Mouse (Mus musculus): Measurements from ENCODE around the gene Slc22a18. TPM values are rescaled to one million over a fixed set of nuclear protein-coding genes. Genes with fewer than 3 reads are reported as not detected.

Slc22a18 gene
- total and polyA plus RNA-seq, 3 experiments: 0.48 to 2.0 (median 0.76) TPM

DNA sequence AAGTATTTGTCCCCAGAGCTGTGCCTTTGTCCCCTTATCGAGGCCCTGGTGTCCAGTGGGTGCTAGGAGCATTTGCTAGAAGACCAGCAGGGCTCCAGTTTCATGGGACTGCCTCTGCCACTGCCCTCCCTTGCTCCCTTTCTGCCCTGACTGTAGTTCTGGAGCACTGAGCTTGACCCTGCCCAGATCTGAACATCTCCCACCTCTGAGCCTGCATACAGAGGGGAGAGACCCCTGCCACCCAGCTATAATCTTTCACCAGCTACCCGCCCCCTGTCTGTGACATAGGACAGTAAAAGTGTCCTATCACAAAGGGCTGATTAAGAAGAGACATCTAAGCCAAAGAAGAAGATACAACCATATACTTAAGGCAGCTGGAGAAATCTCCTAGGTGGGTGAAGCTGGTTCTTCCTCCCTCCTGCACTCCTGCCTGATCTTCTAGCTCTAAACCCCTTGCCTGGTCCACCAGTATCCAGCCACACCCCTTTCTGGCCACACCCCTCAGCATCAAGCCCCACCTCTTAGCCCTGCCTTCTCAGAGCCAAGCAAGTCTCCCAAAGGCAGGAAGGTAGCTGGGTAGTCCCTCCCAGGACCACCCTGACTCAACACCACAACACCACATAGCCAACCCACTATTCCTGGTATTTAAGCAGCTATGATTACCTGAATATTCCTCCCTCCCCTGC, 44.6 kb upstream of the Slc22a18 start:
- DNase-seq (ENCODE audit: extremely low read depth): no peak
- no peak for TF ChIP-seq ZNF384 (IDR thresholded peaks at IDR 0.05; ENCODE audit: low read depth, low read length)
- TF ChIP-seq MEF2A (IDR thresholded peaks at IDR 0.05; ENCODE audit: borderline replicate concordance, low read depth, low read length): no peak
- no peak for TF ChIP-seq RAD21 (IDR thresholded peaks at IDR 0.05; ENCODE audit: low read depth, low read length)
- no peak for TF ChIP-seq NRF1 (IDR thresholded peaks at IDR 0.05; ENCODE audit: low read depth, low read length)
- TF ChIP-seq KAT2A (IDR thresholded peaks at IDR 0.05; ENCODE audit: insufficient replicate concordance, low read length): no peak
- TF ChIP-seq ELF1 (IDR thresholded peaks at IDR 0.05; ENCODE audit: low read depth, low read length): no peak
- no peak for TF ChIP-seq IRF4 (IDR thresholded peaks at IDR 0.05; ENCODE audit: low read depth, low read length)
- TF ChIP-seq JUN (IDR thresholded peaks at IDR 0.05; ENCODE audit: insufficient read depth, low read depth, low read length): no peak
- TF ChIP-seq PAX5 (IDR thresholded peaks at IDR 0.05; ENCODE audit: low read length): no peak
- Histone ChIP-seq H3K9me3 (replicated peaks; ENCODE audit: low read length) (no peaks in the 10 kb centered on the region), H3K4me2 (ENCODE audit: insufficient read depth, low read depth, poor library complexity, severe bottlenecking) (no peak overlapping the region), H3K27me3 (replicated peaks) (peaks cover 91% of the 10 kb centered on the region), H3K36me3 (replicated peaks in 1 of 2; ENCODE audit: control insufficient read depth in 1 of 2, insufficient read depth in 1 of 2, low read length in 1 of 2) (no peaks in the 10 kb centered on the region), H3K9ac (ENCODE audit: insufficient read depth, low read depth) (no peak overlapping the region), H3K27ac (ENCODE audit: insufficient read depth, low read depth) (no peak overlapping the region), H3K4me3 (replicated peaks in 1 of 3; ENCODE audit: low read depth in 2 of 3, low read length in 2 of 3, poor library complexity in 1 of 3) (no peak overlapping the region), H3K79me2 (replicated peaks; ENCODE audit: control insufficient read depth, extremely low read depth, insufficient read depth, poor library complexity, severe bottlenecking) (no peaks in the 10 kb centered on the region), H3K4me1 (ENCODE audit: control insufficient read depth in 1 of 2, insufficient read depth in 2 of 2) (no peaks in the 10 kb centered on the region)
- dilution Hi-C loops (cut with MboI; ENCODE audit: extremely low pct_ligation_motif_present, extremely low pct_unique_long_range_greater_than_20kb, low sequenced_read_pairs): no loop called here
- in situ Hi-C loops (cut with MboI; ENCODE audit: low pct_ligation_motif_present, low pct_unique_long_range_greater_than_20kb, low sequenced_read_pairs): no loop called here

- no peak for DNase-seq (ENCODE audit: extremely low read depth)
- dilution Hi-C loops (cut with MboI; ENCODE audit: extremely low pct_ligation_motif_present, extremely low pct_unique_long_range_greater_than_20kb, low sequenced_read_pairs) (no loop called here), in situ Hi-C loops (cut with MboI; ENCODE audit: low pct_ligation_motif_present, low pct_unique_long_range_greater_than_20kb, low sequenced_read_pairs) (no loop called here)
- H3K27ac ChIP-seq (ENCODE audit: insufficient read depth, low read depth): no peak overlapping the region
- no peaks in the 10 kb centered on the region for H3K36me3 ChIP-seq (replicated peaks in 1 of 2; ENCODE audit: control insufficient read depth in 1 of 2, insufficient read depth in 1 of 2, low read length in 1 of 2)
- H3K4me3 ChIP-seq (replicated peaks in 1 of 3; ENCODE audit: low read depth in 2 of 3, low read length in 2 of 3, poor library complexity in 1 of 3): no peak overlapping the region
- no peak for TF ChIP-seq PAX5 (IDR thresholded peaks at IDR 0.05; ENCODE audit: low read length)
- TF ChIP-seq RAD21 (IDR thresholded peaks at IDR 0.05; ENCODE audit: low read depth, low read length): no peak
- no peak for TF ChIP-seq USF2 (conservative IDR thresholded peaks at IDR 0.05; ENCODE audit: low read depth, low read length)
- TF ChIP-seq SIN3A (IDR thresholded peaks at IDR 0.05; ENCODE audit: low read length): no peak
- no peak for TF ChIP-seq BHLHE40 (IDR thresholded peaks at IDR 0.05; ENCODE audit: low read depth, low read length)
- TF ChIP-seq ELF1 (IDR thresholded peaks at IDR 0.05; ENCODE audit: low read depth, low read length): no peak
- TF ChIP-seq UBTF (IDR thresholded peaks at IDR 0.05; ENCODE audit: low read depth, low read length): no peak
- no peak for TF ChIP-seq E2F4 (IDR thresholded peaks at IDR 0.05; ENCODE audit: insufficient replicate concordance, low read depth, low read length)
- TF ChIP-seq NELFE (IDR thresholded peaks at IDR 0.05; ENCODE audit: low read depth, low read length): no peak
- TF ChIP-seq SMC3 (IDR thresholded peaks at IDR 0.05; ENCODE audit: low read depth, low read length): no peak
- no peak for TF ChIP-seq USF1 (IDR thresholded peaks at IDR 0.05; ENCODE audit: low read depth, low read length)
- TF ChIP-seq JUND (conservative IDR thresholded peaks at IDR 0.05; ENCODE audit: low read depth, low read length): no peak
- no peak for TF ChIP-seq TCF12 (IDR thresholded peaks at IDR 0.05; ENCODE audit: low read depth, low read length)
- TF ChIP-seq MYC (IDR thresholded peaks at IDR 0.05; ENCODE audit: low read depth, low read length): no peak
- TF ChIP-seq MEF2A (IDR thresholded peaks at IDR 0.05; ENCODE audit: borderline replicate concordance, low read depth, low read length): no peak
- H3K9ac ChIP-seq (ENCODE audit: insufficient read depth, low read depth): no peak overlapping the region
- H3K9me3 ChIP-seq (replicated peaks; ENCODE audit: low read length): no peaks in the 10 kb centered on the region
- no peak overlapping the region for H3K4me2 ChIP-seq (ENCODE audit: insufficient read depth, low read depth, poor library complexity, severe bottlenecking)
- H3K79me2 ChIP-seq (replicated peaks; ENCODE audit: control insufficient read depth, extremely low read depth, insufficient read depth, poor library complexity, severe bottlenecking): no peaks in the 10 kb centered on the region
- peaks cover 88% of the 10 kb centered on the region for H3K27me3 ChIP-seq (replicated peaks)
- H3K4me1 ChIP-seq (ENCODE audit: control insufficient read depth in 1 of 2, insufficient read depth in 2 of 2): 0 out of 4 replicates have a peak, but pooled peaks cover 0 to 6% of the 10 kb centered on the region in 2 experiments
Measured at GRCm38 (mm10) chr7:143432631-143433030, 40.9 kb upstream of the Slc22a18 start.
